Mouse (Mus musculus): ENCODE measurements around the gene Lmtk2. TPM values are rescaled to one million over a fixed set of nuclear protein-coding genes. Genes with fewer than 3 reads are reported as not detected.
A peak's percentile ranks its signal among the peaks of the same experiment; 100 is the strongest.

Lmtk2 gene
- polyA plus RNA-seq, 1 experiment from 2014 or later: 7.1 TPM

DNA sequence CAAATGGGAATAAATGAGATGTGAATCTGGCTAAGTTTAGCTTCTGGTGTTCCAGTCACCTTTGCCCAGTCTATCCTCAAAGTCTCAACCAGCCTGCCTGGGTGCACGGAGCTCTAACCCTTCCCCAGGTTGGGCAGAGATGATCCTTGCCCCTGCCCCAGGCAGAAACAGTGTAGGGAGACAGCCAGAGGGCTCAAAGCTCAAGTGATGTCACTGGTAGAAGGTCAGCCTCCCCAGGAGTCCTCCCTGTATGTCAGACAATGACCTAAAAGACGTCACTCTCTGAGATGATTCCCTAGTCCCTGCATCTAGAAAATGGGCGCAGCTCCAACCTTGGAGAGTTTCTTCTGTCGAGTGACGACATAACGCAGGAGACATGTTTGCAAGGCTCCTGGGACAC lies 14.5 kb upstream of the Lmtk2 start:
- no peak overlapping the region for H3K9ac ChIP-seq
- no peaks in the 10 kb centered on the region for H3K36me3 ChIP-seq
- H3K9me3 ChIP-seq: no peaks in the 10 kb centered on the region
- no peak overlapping the region for H3K4me3 ChIP-seq
- WGBS: 83% methylated on average over 6 of the region's 6 CpGs
- no peaks in the 10 kb centered on the region for H3K4me1 ChIP-seq (replicated peaks)
- no peaks in the 10 kb centered on the region for H3K27me3 ChIP-seq
- no peak for ATAC-seq (ENCODE audit: low read depth)
- H3K4me2 ChIP-seq: no peak overlapping the region
- H3K27ac ChIP-seq (replicated peaks): no peak overlapping the region

DNA sequence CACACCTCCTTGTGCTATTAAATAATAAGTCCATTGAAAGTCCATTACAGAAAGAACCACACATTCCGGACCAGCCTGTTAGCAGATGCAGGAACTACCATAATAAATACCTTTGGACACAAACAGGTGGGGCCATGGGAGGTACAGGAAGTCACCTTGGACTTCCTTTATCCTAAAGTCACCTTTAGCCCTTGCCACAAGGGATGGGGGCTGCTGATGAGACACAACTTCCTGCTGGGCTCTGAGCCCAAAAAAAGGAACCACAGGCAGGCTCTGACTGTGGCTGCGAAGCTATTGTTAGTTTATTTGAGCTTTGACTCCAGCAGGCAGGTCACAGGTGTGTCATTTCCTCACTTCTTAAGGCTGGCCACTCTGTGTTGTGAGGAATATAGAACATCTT lies 13.7 kb upstream of the Lmtk2 start:
- H3K4me3 ChIP-seq: no peak overlapping the region
- H3K9ac ChIP-seq: no peak overlapping the region
- ATAC-seq (ENCODE audit: low read depth): no peak
- no peaks in the 10 kb centered on the region for H3K27me3 ChIP-seq
- WGBS: 64% methylated on average over 2 of the region's 2 CpGs
- H3K4me1 ChIP-seq (replicated peaks): no peaks in the 10 kb centered on the region
- no peaks in the 10 kb centered on the region for H3K36me3 ChIP-seq
- H3K27ac ChIP-seq (replicated peaks): no peak overlapping the region
- no peaks in the 10 kb centered on the region for H3K9me3 ChIP-seq
- H3K4me2 ChIP-seq: no peak overlapping the region

DNA sequence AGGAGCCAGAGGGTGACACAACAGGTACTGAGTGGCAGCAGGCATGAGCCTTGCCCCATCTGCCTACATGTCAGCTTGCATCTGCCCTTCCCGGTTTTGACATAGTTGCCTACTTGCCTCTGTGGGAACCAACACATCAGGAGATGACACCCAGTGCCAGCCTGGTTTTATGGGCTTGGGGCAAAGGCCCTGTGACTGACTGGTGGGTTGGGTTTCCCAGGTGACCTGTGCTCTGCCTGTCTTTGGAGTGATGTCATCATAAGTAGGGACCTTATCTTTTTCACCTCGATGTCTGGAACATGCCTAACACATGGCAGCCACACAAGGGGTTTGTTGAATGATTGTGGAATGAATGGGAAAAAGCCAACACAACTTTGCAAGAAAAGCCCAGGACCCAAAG lies 11.9 kb upstream of the Lmtk2 start:
- Histone ChIP-seq H3K36me3 (no peaks in the 10 kb centered on the region), H3K4me1 (replicated peaks) (no peaks in the 10 kb centered on the region), H3K9ac (no peak overlapping the region), H3K27me3 (no peaks in the 10 kb centered on the region), H3K4me3 (no peak overlapping the region), H3K4me2 (no peak overlapping the region), H3K9me3 (no peaks in the 10 kb centered on the region), H3K27ac (replicated peaks) (no peak overlapping the region)
- no peak for ATAC-seq (ENCODE audit: low read depth)
- WGBS: 82% methylated on average over 2 of the region's 2 CpGs

DNA sequence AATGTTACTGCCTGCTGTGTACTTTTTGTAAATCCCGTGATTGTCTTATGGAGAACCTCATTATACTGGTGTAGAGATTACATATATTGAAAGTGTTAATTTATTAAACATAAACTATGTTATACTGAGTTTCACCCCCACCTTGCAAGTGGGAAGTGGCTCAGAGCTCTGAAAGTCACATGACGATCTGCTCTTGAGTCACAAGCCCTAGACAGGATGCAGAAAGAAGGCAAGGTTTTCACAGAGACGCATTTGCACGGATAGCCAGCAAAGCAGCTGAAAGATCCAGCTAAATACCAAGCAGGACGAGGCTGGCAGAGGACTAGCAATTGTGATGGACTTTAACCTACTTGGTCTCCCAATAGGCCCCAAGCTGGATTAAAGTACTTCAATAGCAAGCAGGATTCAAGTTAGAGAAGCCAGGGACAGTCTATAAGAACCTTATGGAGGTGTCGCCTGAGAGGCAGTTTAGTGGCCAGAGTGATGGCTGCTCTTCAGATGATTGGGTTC lies 4.7 kb upstream of the Lmtk2 start:
- H3K4me3 ChIP-seq: no peak overlapping the region
- H3K4me2 ChIP-seq: no peak overlapping the region
- H3K9ac ChIP-seq: no peak overlapping the region
- H3K4me1 ChIP-seq (replicated peaks): no peaks in the 10 kb centered on the region; the same call in 1 of the 2 replicates
- 0 out of 2 replicates have a peak, but pooled peaks cover 3% of the 10 kb centered on the region for H3K27me3 ChIP-seq
- no peak for ATAC-seq (ENCODE audit: low read depth)
- no peaks in the 10 kb centered on the region for H3K36me3 ChIP-seq
- no peaks in the 10 kb centered on the region for H3K9me3 ChIP-seq
- 86% methylated on average over 6 of the region's 6 CpGs for WGBS
- H3K27ac ChIP-seq (replicated peaks): no peak overlapping the region

DNA sequence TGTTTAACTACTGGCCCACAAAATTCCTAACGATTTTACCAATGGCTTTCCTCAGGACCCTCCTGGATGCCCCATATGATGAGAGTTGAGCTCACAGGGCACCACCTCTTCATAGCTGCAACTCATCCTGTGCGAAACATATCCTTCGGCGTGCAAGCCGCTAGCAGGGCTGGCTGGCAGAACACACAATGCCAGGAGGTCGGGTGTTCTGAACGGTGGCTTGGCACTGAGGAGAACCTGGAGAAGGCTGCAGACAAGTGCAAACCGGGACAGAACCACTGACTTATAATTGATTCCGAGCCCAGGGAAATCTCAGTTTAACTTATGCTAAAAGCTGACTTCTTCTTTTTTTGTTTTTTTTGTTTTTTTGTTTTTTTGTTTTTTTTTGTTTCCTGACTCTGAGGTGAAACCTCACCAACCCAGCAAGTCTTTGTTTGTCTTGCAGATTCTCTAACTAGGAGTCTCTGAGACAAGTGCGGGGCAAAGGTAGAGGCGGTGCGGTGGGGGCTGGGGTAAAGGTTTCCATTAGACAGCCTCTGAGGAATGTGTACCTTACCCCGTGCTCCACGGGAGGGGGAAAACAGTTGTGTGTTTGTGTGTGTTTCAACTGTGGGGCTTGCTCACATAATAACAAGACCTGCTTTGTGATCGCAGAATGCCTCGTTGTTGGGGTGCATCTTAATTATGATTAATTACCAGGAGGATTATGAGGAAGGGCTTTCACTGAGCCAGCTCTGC lies 2.2 kb upstream of the Lmtk2 start:
- no peak overlapping the region for H3K9ac ChIP-seq
- no peaks in the 10 kb centered on the region for H3K36me3 ChIP-seq
- H3K4me1 ChIP-seq (replicated peaks): peaks cover 14% of the 10 kb centered on the region
- no peaks in the 10 kb centered on the region for H3K9me3 ChIP-seq
- 0 out of 2 replicates have a peak, but pooled peaks cover 3% of the 10 kb centered on the region for H3K27me3 ChIP-seq
- no peak overlapping the region for H3K4me2 ChIP-seq
- WGBS: 67% methylated on average over 16 of the region's 16 CpGs
- H3K27ac ChIP-seq (replicated peaks): no peak overlapping the region
- no peak overlapping the region for H3K4me3 ChIP-seq
- ATAC-seq (ENCODE audit: low read depth): no peak

DNA sequence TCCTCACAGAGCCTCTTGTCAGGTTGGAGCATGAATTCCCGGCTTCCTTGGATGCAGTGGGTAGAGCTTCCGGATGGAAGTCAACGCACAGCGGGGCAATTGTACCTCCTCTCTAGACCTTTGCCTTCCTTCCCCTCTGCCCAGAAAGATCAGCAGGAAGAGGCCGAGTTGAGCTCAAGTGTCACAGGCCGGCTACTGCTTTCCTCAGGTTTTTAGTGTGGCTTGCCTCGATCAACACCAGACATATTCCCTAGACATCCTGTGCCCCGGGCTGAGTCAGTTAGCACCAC lies 1.7 kb upstream of the Lmtk2 start:
- H3K27me3 ChIP-seq: 0 out of 2 replicates have a peak, but pooled peaks cover 3% of the 10 kb centered on the region
- no peak overlapping the region for H3K4me3 ChIP-seq
- no peak overlapping the region for H3K4me2 ChIP-seq
- ATAC-seq (ENCODE audit: low read depth): no peak
- WGBS: 41% methylated on average over 8 of the region's 8 CpGs
- no peaks in the 10 kb centered on the region for H3K9me3 ChIP-seq
- H3K27ac ChIP-seq (replicated peaks): no peak overlapping the region
- H3K9ac ChIP-seq: no peak overlapping the region
- H3K36me3 ChIP-seq: no peaks in the 10 kb centered on the region
- H3K4me1 ChIP-seq (replicated peaks): peaks cover 16% of the 10 kb centered on the region

DNA sequence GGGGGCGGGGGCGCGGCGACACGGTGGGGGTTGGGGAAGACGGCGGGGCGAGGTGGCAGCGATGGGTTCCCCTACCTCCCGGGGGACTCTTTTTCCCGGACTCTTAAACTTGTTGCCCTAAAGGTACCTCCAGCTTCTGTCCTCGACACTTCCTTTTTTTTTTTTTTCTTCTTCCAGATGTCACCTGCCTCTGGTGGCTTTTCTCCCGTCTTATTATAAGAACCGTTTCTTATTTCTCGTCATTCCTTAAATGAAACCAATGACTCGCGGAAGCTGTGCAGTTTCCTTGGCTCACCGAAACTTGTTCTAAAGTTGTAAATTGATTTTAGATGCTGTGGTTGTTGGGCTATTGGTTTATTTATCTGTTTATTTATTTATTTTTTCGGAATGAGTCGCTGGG lies 712 bp downstream of the Lmtk2 start:
- peaks cover 16% of the 10 kb centered on the region for H3K4me1 ChIP-seq (replicated peaks)
- no peaks in the 10 kb centered on the region for H3K36me3 ChIP-seq
- H3K9me3 ChIP-seq: no peaks in the 10 kb centered on the region
- 0 out of 2 replicates have a peak, but pooled peaks cover 3% of the 10 kb centered on the region for H3K27me3 ChIP-seq
- ATAC-seq (ENCODE audit: low read depth): no peak
- peak overlapping the region; percentile 94 for H3K27ac ChIP-seq (replicated peaks)
- H3K4me2 ChIP-seq: peak overlapping the region; percentile 68
- WGBS: 2% methylated on average over 20 of the region's 20 CpGs
- H3K9ac ChIP-seq: peak overlapping the region; percentile 97
- H3K4me3 ChIP-seq: peak overlapping the region; percentile 98

DNA sequence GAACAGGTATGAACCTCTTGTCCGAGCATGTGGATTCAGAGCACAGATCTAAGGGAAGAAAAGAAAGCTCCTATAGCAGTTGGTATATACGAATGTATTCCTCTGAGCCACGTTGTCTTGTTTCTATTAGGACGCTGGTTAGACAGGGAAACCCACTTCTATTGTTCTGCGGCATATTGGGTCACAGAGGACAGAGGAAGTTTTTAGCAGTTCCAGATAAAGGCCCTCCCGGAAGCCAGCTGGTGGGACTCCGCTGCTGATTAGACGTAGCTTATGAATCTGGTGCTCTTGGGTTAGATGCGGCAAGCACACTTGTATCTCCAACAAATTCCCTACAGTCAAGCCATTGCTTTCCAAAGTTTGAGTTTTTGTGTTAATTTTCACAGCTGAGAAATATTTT lies 4.8 kb downstream of the Lmtk2 start:
- Histone ChIP-seq H3K4me2 (no peak overlapping the region), H3K36me3 (no peaks in the 10 kb centered on the region), H3K4me3 (no peak overlapping the region), H3K9me3 (no peaks in the 10 kb centered on the region), H3K27me3 (no peaks in the 10 kb centered on the region), H3K9ac (no peak overlapping the region), H3K4me1 (replicated peaks) (peaks cover 16% of the 10 kb centered on the region), H3K27ac (replicated peaks) (no peak overlapping the region)
- WGBS: 76% methylated on average over 9 of the region's 9 CpGs
- no peak for ATAC-seq (ENCODE audit: low read depth)

DNA sequence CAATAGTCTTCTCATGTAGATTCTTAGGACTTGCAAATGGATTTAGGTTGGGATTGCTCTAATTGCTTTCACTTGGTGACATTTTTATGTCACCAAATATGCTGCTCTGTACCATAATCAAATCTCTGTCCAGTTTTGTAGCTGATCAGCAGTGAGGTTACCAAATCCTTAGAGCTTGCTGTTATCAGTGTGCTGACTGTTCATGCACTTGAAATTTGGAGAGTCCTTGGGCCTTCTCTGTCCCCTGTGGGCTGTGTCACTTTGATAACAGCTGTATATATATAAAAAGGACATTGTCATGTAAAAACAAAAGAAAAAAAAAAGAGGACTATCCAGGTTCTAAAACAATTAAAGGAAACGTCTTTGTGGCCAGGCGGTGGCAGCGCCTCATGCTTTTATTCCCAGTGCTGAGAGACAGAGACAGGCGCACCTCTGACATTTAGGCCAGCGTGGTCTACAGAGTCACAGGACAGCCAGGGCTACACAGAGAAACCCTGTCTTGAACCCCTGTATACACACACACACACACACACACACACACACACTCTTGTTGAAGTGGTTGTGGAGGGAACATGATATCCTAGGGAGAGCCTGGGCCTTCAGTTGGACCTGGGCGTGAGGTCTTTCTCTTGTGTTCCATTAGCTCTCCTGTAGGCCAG lies 5.4 kb downstream of the Lmtk2 start:
- Histone ChIP-seq H3K9me3 (no peaks in the 10 kb centered on the region), H3K27ac (replicated peaks) (no peak overlapping the region), H3K9ac (no peak overlapping the region), H3K27me3 (no peaks in the 10 kb centered on the region), H3K4me2 (no peak overlapping the region), H3K4me3 (no peak overlapping the region), H3K36me3 (no peaks in the 10 kb centered on the region), H3K4me1 (replicated peaks) (peaks cover 16% of the 10 kb centered on the region)
- ATAC-seq (ENCODE audit: low read depth): no peak
- 68% methylated on average over 6 of the region's 6 CpGs for WGBS

DNA sequence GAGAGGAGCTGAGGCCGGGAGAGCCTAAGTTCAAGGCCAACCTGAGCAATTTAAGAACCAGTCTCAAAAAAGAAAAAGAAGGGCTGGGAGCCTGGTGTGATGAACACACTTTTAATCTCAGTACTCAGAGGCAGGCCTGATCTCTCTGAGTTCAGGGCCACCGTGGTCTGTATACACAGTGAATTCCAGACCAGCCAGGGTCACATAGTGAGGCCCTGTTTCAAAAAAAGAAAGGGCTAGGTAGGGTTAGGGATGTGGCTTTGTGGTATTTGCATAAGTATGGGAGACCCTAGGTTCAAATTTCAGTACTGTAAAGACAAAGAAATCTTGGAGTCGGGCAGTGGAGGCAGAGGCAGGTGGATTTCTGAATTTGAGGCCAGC lies 5.9 kb downstream of the Lmtk2 start:
- no peak overlapping the region for H3K4me2 ChIP-seq
- no peak overlapping the region for H3K27ac ChIP-seq (replicated peaks)
- no peaks in the 10 kb centered on the region for H3K36me3 ChIP-seq
- no peaks in the 10 kb centered on the region for H3K9me3 ChIP-seq
- no peak overlapping the region for H3K9ac ChIP-seq
- no peaks in the 10 kb centered on the region for H3K27me3 ChIP-seq
- H3K4me3 ChIP-seq: no peak overlapping the region
- H3K4me1 ChIP-seq (replicated peaks): peaks cover 14% of the 10 kb centered on the region
- WGBS: 95% methylated on average over 3 of the region's 3 CpGs
- ATAC-seq (ENCODE audit: low read depth): no peak

DNA sequence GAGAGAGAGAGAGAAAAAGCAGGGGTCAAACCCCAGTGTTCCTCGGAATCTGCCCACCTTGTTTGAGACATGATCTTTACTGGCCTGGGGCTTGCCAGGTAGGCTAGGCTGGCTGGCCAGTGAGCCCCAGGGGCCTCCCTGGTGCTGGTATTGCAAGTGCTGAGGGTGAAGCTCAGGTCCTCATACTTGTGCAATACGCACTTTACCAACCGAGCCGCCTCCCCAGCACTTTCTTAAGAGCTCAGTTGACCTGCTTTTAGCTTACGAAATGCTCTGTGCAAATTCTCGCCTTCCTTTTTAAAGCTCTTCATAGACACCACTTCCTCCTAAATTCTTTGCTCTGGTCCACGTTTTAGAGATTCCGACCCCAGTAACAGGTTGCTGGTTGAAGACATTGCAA lies 9.0 kb downstream of the Lmtk2 start:
- Histone ChIP-seq H3K27ac (replicated peaks) (no peak overlapping the region), H3K27me3 (no peaks in the 10 kb centered on the region), H3K9ac (no peak overlapping the region), H3K36me3 (no peaks in the 10 kb centered on the region), H3K4me1 (replicated peaks) (peaks cover 13% of the 10 kb centered on the region), H3K9me3 (no peaks in the 10 kb centered on the region), H3K4me3 (no peak overlapping the region), H3K4me2 (no peak overlapping the region)
- ATAC-seq (ENCODE audit: low read depth): no peak
- 95% methylated on average over 8 of the region's 8 CpGs for whole genome bisulfite sequencing

DNA sequence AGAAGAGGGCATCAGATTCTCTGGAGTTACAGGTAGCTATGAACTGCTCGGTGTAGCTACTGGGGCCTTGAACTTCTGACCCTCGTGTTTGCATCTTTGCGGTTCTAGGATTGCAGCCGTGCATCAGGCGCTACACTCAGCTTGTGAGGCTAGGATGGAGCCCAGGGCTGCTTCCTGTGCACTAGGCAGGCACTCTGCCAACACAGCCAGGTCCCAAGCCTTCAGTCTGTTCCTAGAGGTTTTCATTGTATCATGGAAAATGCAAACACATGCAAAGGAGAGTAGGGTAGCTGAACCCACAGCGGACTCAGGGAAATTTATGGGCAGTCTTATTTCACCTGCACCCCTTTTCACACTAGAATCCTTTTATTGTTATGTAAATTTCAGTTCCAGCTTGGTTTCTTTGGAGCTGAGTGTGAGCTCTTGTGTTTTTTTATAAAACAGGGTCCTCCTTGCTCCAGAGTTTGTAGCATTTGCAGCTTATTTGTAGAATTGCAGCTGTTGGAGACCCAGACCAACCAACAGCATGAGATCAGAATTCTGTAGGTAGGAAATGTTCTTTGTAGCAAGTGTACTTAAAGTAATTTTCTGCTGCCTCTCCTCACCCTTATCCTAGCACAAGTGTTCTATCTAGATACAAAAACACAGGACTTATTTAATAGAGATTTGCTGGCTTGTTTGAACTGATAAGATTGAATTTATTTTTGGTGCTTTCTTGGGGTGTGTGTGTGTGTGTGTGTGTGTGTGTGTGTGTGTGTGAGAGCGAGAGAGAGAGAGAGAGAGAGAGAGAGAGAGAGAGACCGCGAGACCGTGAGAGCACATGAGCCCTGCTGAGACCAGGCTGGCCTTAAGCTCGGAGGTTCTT lies 12.6 kb downstream of the Lmtk2 start:
- H3K4me2 ChIP-seq: no peak overlapping the region
- H3K27me3 ChIP-seq: no peaks in the 10 kb centered on the region
- WGBS: 51% methylated on average over 11 of the region's 11 CpGs
- H3K9me3 ChIP-seq: no peaks in the 10 kb centered on the region
- no peak overlapping the region for H3K9ac ChIP-seq
- ATAC-seq (ENCODE audit: low read depth): peak; percentile 59
- H3K4me1 ChIP-seq (replicated peaks): peaks cover 13% of the 10 kb centered on the region
- no peaks in the 10 kb centered on the region for H3K36me3 ChIP-seq
- peak overlapping the region; percentile 57 for H3K27ac ChIP-seq (replicated peaks)
- H3K4me3 ChIP-seq: no peak overlapping the region

Measured in neural tube, embryonic 13.5 days (tissue).